ENCODE assay signal across 22 mouse cellular contexts in genomic region chr12:52368034-52368433, GRCm38 (mm10).
DNase-seq lines count a peak whose midpoint lies in the region; ATAC-seq lines count a peak whose summit lies in the region.
"Had no signal": no experiment of that assay in that cellular context is flagged by ENCODE, and none has a peak within 500 bp of the region (broad histone marks: within the 10 kb centered on the region; RNA-seq: fewer than 3 reads in every experiment).

No protein-coding gene starts in this region.

- H3K4me1 ChIP-seq in neural tube, embryonic 12.5 days: peaks cover 8% of the 10 kb centered on the region; the same call in 1 of the 2 replicates
- H3K4me1 ChIP-seq in neural tube, embryonic 15.5 days: peaks cover 8% of the 10 kb centered on the region; the same call in 1 of the 2 replicates
- no peaks in the 10 kb centered on the region for H3K4me1 ChIP-seq in intestine, embryonic 15.5 days (replicated peaks)
- H3K4me1 ChIP-seq: embryonic facial prominence, embryonic 15.5 days; heart, embryonic 12.5 days; liver, embryonic 13.5 days had no signal

- 35% methylated on average over 6 of the region's 6 CpGs for WGBS in neural tube, embryonic 12.5 days
- WGBS in neural tube, embryonic 15.5 days: 26% methylated on average over 6 of the region's 6 CpGs
- WGBS in intestine, embryonic 15.5 days: 40% methylated on average over 6 of the region's 6 CpGs

- intact Hi-C loops in heart, postnatal 25 days (cut with DNase I): no loop called here

- H3K9ac ChIP-seq in neural tube, embryonic 12.5 days: no peak overlapping the region
- H3K9ac ChIP-seq in neural tube, embryonic 15.5 days (replicated peaks): no peak overlapping the region
- no peak overlapping the region for H3K9ac ChIP-seq in intestine, embryonic 15.5 days
- H3K9ac ChIP-seq: embryonic facial prominence, embryonic 15.5 days; heart, embryonic 12.5 days; liver, embryonic 13.5 days; lung, embryonic 15.5 days had no signal

- no peaks in the 10 kb centered on the region for H3K36me3 ChIP-seq in neural tube, embryonic 12.5 days
- H3K36me3 ChIP-seq in neural tube, embryonic 15.5 days: no peaks in the 10 kb centered on the region
- H3K36me3 ChIP-seq in intestine, embryonic 15.5 days: no peaks in the 10 kb centered on the region
- H3K36me3 ChIP-seq: embryonic facial prominence, embryonic 15.5 days; heart, embryonic 12.5 days; liver, embryonic 13.5 days; lung, embryonic 15.5 days had no signal

- ATAC-seq in neural tube, embryonic 12.5 days (ENCODE audit: low FRiP score, low read depth): peak; percentile 61; the same call in 1 of the 2 replicates
- no peak for ATAC-seq in neural tube, embryonic 15.5 days (ENCODE audit: low FRiP score)
- ATAC-seq in intestine, embryonic 15.5 days: peak; percentile 63
- ATAC-seq: forebrain, embryonic 14.5 days had no signal

- DNase-seq in embryo, embryonic 11 days: peak; percentile 57
- no peak for DNase-seq in embryo, embryonic 9.5 days (ENCODE audit: extremely low spot score)
- DNase-seq in adrenal gland, postnatal 36 days: no peak
- DNase-seq in left cerebral cortex, adult 9 months (ENCODE audit: low spot score in 2 of 2): no peak
- DNase-seq in heart, postnatal 25 days (ENCODE audit: low spot score): no peak
- DNase-seq: cerebellum, adult 11-12 months; cerebellum, postnatal 14 days; heart, postnatal 10 days; kidney, adult 8-10 months; liver, embryonic 13.5 days; lung, postnatal 36 days; midbrain, embryonic 14.5 days; right cerebral cortex, postnatal 14 days; spleen, adult 18-20 months had no signal

- H3K27me3 ChIP-seq in neural tube, embryonic 12.5 days (replicated peaks): no peaks in the 10 kb centered on the region
- H3K27me3 ChIP-seq in neural tube, embryonic 15.5 days (replicated peaks): no peaks in the 10 kb centered on the region
- no peaks in the 10 kb centered on the region for H3K27me3 ChIP-seq in intestine, embryonic 15.5 days (replicated peaks)
- H3K27me3 ChIP-seq: embryonic facial prominence, embryonic 15.5 days; heart, embryonic 12.5 days; liver, embryonic 13.5 days; lung, embryonic 15.5 days had no signal

- H3K9me3 ChIP-seq in neural tube, embryonic 12.5 days: no peaks in the 10 kb centered on the region
- no peaks in the 10 kb centered on the region for H3K9me3 ChIP-seq in neural tube, embryonic 15.5 days (replicated peaks)
- H3K9me3 ChIP-seq in intestine, embryonic 15.5 days: no peaks in the 10 kb centered on the region
- H3K9me3 ChIP-seq: embryonic facial prominence, embryonic 15.5 days; heart, embryonic 12.5 days; liver, embryonic 13.5 days; lung, embryonic 15.5 days had no signal

- no peak overlapping the region for H3K4me2 ChIP-seq in neural tube, embryonic 12.5 days (replicated peaks)
- H3K4me2 ChIP-seq in neural tube, embryonic 15.5 days: no peak overlapping the region
- H3K4me2 ChIP-seq in intestine, embryonic 15.5 days (replicated peaks): no peak overlapping the region
- H3K4me2 ChIP-seq: embryonic facial prominence, embryonic 15.5 days; heart, embryonic 12.5 days; liver, embryonic 13.5 days; lung, embryonic 15.5 days had no signal

- H3K27ac ChIP-seq in neural tube, embryonic 12.5 days: no peak overlapping the region
- no peak overlapping the region for H3K27ac ChIP-seq in neural tube, embryonic 15.5 days (replicated peaks)
- H3K27ac ChIP-seq in intestine, embryonic 15.5 days: no peak overlapping the region
- H3K27ac ChIP-seq: embryonic facial prominence, embryonic 15.5 days; liver, embryonic 13.5 days; lung, embryonic 15.5 days had no signal

- no peak overlapping the region for H3K4me3 ChIP-seq in neural tube, embryonic 12.5 days
- H3K4me3 ChIP-seq in neural tube, embryonic 15.5 days (replicated peaks): no peak overlapping the region
- no peak overlapping the region for H3K4me3 ChIP-seq in intestine, embryonic 15.5 days (replicated peaks)
- H3K4me3 ChIP-seq: embryonic facial prominence, embryonic 15.5 days; heart, embryonic 12.5 days; liver, embryonic 13.5 days; lung, embryonic 15.5 days; megakaryocyte, embryonic 14.5 days had no signal
